Mouse (Mus musculus) kidney, embryonic 15.5 days (tissue): ENCODE measurements around the gene Mas1. TPM values are rescaled to one million over a fixed set of nuclear protein-coding genes. Genes with fewer than 3 reads are reported as not detected.

ENCODE experiments used
- ATAC-seq: fragments of 200-750 bp; cut with Nextera tagmentation; replicated peaks from 2 replicates; pipeline ENCODE4 v1.8.0; 2017; ENCODE audit warnings: moderate TSS enrichment; ENCODE audit not compliant: low FRiP score
- H3K27ac ChIP-seq: fragments of 300-500 bp; sonication (generic); 2 replicates; pipeline ENCODE4 v1.5.1; 2015; ENCODE audit warnings: mild to moderate bottlenecking, inconsistent platforms
- H3K27me3 ChIP-seq: fragments of 300-500 bp; sonication (generic); 2 replicates; pipeline ENCODE4 v1.6.1; 2015; ENCODE audit warnings: inconsistent platforms
- H3K36me3 ChIP-seq: fragments of 300-500 bp; sonication (generic); 2 replicates; pipeline ENCODE4 v1.6.1; 2015; ENCODE audit warnings: inconsistent platforms
- H3K4me1 ChIP-seq: fragments of 300-500 bp; sonication (generic); 2 replicates; pipeline ENCODE4 v1.6.1; 2015; ENCODE audit warnings: inconsistent platforms
- H3K4me2 ChIP-seq: fragments of 300-500 bp; sonication (generic); 2 replicates; pipeline ENCODE4 v1.6.1; 2015; ENCODE audit warnings: moderate library complexity, mild to moderate bottlenecking, inconsistent platforms
- H3K4me3 ChIP-seq: fragments of 300-500 bp; sonication (generic); replicated peaks from 2 replicates; pipeline ENCODE4 v1.5.1; 2015; ENCODE audit warnings: mild to moderate bottlenecking, inconsistent platforms
- H3K9ac ChIP-seq: fragments of 300-500 bp; sonication (generic); 2 replicates; pipeline ENCODE4 v1.6.1; 2015; ENCODE audit warnings: mild to moderate bottlenecking, inconsistent platforms
- H3K9me3 ChIP-seq: fragments of 300-500 bp; sonication (generic); replicated peaks from 2 replicates; pipeline ENCODE4 v1.6.1; 2016; ENCODE audit warnings: inconsistent platforms
- WGBS: fragments of 180-500 bp; shearing (Covaris S2); methylation state at CpG from one replicate; pipeline ENCODE4 v1.1.7; 2015; ENCODE audit warnings: mixed read lengths; 5-methylcytosine and 5-hydroxymethylcytosine counted together
- polyA plus RNA-seq: library from polyadenylated mRNA; unstranded; fragments of >200 nt; fragmentation: Nextera tagmentation; extraction: Ambion mirVana; gene quantifications from 2 replicates; pipeline ENCODE4 v1.2.1, GENCODE M21; 2015

Mas1 gene
- polyA plus RNA-seq, 1 experiment from 2014 or later, result 0.77 TPM

DNA sequence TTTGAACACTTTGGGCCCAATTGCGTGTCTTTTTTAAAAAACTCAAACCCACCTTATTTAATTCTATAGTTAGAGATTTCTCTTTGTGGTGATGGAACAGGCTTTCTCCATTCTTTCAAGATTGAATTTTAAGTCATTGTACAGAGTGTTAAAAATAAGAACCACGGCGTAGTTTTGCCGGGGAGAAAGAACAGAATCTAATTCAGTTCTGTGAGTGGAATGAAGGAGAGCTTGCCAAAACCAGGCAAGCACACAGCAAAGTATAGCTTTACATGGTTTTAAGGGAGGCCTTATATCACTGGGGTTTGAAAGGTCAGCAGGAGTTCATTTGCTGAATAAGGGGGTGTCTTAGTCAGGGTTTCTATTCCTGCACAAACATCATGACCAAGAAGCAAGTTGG, 23.4 kb downstream of the Mas1 start:
- ATAC-seq, result no peak
- H3K4me1 ChIP-seq, result peaks cover 16% of the 10 kb centered on the region
- H3K9ac ChIP-seq, result no peak overlapping the region
- H3K4me3 ChIP-seq, result no peak overlapping the region
- no peak overlapping the region for H3K27ac ChIP-seq
- no peaks in the 10 kb centered on the region for H3K9me3 ChIP-seq
- WGBS, result 81% methylated on average over 4 of the region's 4 CpGs
- H3K27me3 ChIP-seq, result no peaks in the 10 kb centered on the region
- no peak overlapping the region for H3K4me2 ChIP-seq
- H3K36me3 ChIP-seq, result no peaks in the 10 kb centered on the region

DNA sequence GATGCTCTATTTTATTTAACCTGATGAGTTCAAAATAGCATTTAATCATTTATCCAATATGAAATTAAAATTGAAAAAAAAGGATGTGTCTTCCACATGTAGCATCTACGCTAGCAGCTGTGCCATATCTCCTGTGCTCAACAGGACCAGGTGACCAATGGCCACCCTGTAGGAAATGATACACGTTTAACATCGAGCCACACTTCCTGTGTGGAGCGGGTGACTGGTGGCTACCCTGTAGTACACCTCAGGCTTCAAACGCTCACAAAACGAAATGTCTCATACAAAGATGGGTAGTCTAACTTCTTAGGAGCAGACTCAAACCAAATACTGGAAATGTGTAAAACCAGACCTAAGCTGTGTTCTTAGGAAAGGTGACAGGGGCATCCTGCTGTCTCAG, 24.1 kb downstream of the Mas1 start:
- Histone ChIP-seq H3K4me1 (peaks cover 16% of the 10 kb centered on the region), H3K36me3 (no peaks in the 10 kb centered on the region), H3K9ac (no peak overlapping the region), H3K9me3 (no peaks in the 10 kb centered on the region), H3K4me2 (no peak overlapping the region), H3K27me3 (no peaks in the 10 kb centered on the region), H3K4me3 (no peak overlapping the region), H3K27ac (no peak overlapping the region)
- 63% methylated on average over 6 of the region's 6 CpGs for WGBS
- no peak for ATAC-seq

- no peak overlapping the region for H3K4me3 ChIP-seq
- WGBS, result 74% methylated on average over 10 of the region's 10 CpGs
Observed at GRCm38 (mm10) chr17:12839475-12840267, 28.3 kb downstream of the Mas1 start.

GRCm38 (mm10) chr17:12835738-12836137, 32.2 kb downstream of the Mas1 start:
- no peak overlapping the region for H3K27ac ChIP-seq
- no peaks in the 10 kb centered on the region; the same call in 1 of the 2 replicates for H3K9me3 ChIP-seq
- no peaks in the 10 kb centered on the region for H3K36me3 ChIP-seq
- 92% methylated on average over 5 of the region's 5 CpGs for whole genome bisulfite sequencing
- no peak overlapping the region for H3K9ac ChIP-seq
- no peak overlapping the region for H3K4me2 ChIP-seq
- no peak overlapping the region for H3K4me3 ChIP-seq
- ATAC-seq, result no peak
- H3K4me1 ChIP-seq, result no peaks in the 10 kb centered on the region
- H3K27me3 ChIP-seq, result no peaks in the 10 kb centered on the region

More at GRCm38 (mm10) chr17:12839475-12840267, 28.3 kb downstream of the Mas1 start:
- ATAC-seq, result no peak
- Histone ChIP-seq H3K4me2 (no peak overlapping the region), H3K4me1 (0 out of 2 replicates have a peak, but pooled peaks cover 5% of the 10 kb centered on the region), H3K27ac (no peak overlapping the region), H3K9me3 (no peaks in the 10 kb centered on the region), H3K27me3 (no peaks in the 10 kb centered on the region), H3K36me3 (no peaks in the 10 kb centered on the region), H3K9ac (no peak overlapping the region)

DNA sequence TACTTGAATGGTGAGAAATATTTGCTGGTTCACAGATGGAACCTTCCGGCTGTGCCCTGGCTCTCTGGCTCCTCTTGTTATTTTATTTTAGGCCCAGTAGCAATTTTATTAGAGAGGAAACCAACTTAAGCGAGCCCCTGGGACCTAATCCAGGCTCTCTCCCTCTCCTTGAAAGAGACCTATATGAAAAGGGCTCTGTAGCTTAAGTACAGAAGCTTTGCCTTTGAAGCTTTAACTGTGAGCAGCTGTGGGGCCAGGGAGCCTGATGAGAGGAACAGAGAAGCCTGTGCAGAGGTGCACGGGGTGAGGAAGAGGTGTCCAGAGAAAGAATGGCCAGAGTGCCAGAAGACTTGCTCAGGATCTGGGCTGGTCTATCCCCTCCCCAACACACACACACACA, 33.1 kb downstream of the Mas1 start:
- WGBS, result 54% methylated on average over 3 of the region's 3 CpGs
- Histone ChIP-seq H3K4me1 (no peaks in the 10 kb centered on the region), H3K4me3 (no peak overlapping the region), H3K4me2 (no peak overlapping the region), H3K27me3 (no peaks in the 10 kb centered on the region), H3K27ac (peak overlapping the region; percentile 71), H3K9ac (no peak overlapping the region), H3K9me3 (no peaks in the 10 kb centered on the region; the same call in 1 of the 2 replicates), H3K36me3 (no peaks in the 10 kb centered on the region)
- ATAC-seq, result no peak

GRCm38 (mm10) chr17:12834317-12834716, 33.6 kb downstream of the Mas1 start:
- 64% methylated on average over 3 of the region's 3 CpGs for WGBS
- Histone ChIP-seq H3K27me3 (no peaks in the 10 kb centered on the region), H3K27ac (0 out of 2 replicates have a peak overlapping the region, but pooled peaks have one; percentile 71), H3K4me2 (no peak overlapping the region), H3K4me3 (no peak overlapping the region), H3K9ac (no peak overlapping the region), H3K36me3 (no peaks in the 10 kb centered on the region), H3K4me1 (no peaks in the 10 kb centered on the region), H3K9me3 (no peaks in the 10 kb centered on the region; the same call in 1 of the 2 replicates)
- peak; percentile 85 for ATAC-seq

DNA sequence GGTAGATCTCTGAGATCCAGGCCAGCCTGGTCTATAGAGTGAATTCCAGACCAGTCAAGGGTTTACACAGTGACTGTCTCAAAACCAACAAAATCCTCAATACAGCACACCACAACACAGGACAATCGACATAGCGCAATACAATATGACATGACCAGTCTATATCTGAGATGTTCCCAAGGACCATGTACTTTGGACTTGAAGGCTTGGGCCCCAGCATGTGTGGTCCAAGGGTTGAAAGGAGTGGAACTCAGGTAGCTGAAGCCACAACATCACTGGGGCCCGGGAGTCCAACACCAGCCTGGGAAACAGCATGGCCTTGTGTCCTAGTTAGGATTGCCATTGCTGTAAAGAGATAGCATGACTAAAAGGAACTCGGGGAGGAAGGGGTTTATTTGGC, 35.3 kb downstream of the Mas1 start:
- no peaks in the 10 kb centered on the region; the same call in 1 of the 2 replicates for H3K9me3 ChIP-seq
- no peak overlapping the region for H3K4me3 ChIP-seq
- H3K27me3 ChIP-seq, result no peaks in the 10 kb centered on the region
- H3K4me2 ChIP-seq, result no peak overlapping the region
- ATAC-seq, result no peak
- WGBS, result 95% methylated on average over 4 of the region's 4 CpGs
- no peak overlapping the region for H3K9ac ChIP-seq
- H3K27ac ChIP-seq, result no peak overlapping the region
- H3K4me1 ChIP-seq, result no peaks in the 10 kb centered on the region
- H3K36me3 ChIP-seq, result no peaks in the 10 kb centered on the region

DNA sequence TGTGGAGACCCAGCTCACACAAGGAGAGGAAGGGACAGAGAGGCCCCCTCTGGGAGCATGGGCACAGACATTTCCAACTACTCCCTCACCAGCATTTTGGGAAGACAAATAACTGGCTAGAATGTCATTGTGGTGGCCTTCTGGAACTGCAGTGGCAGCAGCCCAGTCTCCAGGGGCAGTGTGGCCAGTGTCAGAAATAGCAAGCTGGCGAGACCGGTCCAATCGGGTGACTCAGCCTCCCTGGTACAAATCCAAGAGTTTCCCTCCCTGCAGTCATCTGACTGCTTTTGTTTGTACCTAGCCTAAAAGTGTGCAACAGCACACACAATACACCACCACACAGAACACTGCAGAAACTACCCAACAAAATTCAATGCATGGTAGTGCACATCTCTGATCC, 35.7 kb downstream of the Mas1 start:
- Histone ChIP-seq H3K4me3 (no peak overlapping the region), H3K36me3 (no peaks in the 10 kb centered on the region), H3K4me1 (no peaks in the 10 kb centered on the region), H3K9ac (no peak overlapping the region), H3K27ac (no peak overlapping the region), H3K27me3 (no peaks in the 10 kb centered on the region), H3K9me3 (no peaks in the 10 kb centered on the region; the same call in 1 of the 2 replicates), H3K4me2 (no peak overlapping the region)
- no peak for ATAC-seq
- WGBS, result 96% methylated on average over 3 of the region's 3 CpGs

- no peaks in the 10 kb centered on the region for H3K36me3 ChIP-seq
- no peaks in the 10 kb centered on the region for H3K27me3 ChIP-seq
- H3K9me3 ChIP-seq, result no peaks in the 10 kb centered on the region; the same call in none of the 2 replicates
- no peak overlapping the region for H3K27ac ChIP-seq
- no peak for ATAC-seq
- H3K4me3 ChIP-seq, result no peak overlapping the region
- H3K4me1 ChIP-seq, result no peaks in the 10 kb centered on the region
- 72% methylated on average over 5 of the region's 5 CpGs for WGBS
- H3K9ac ChIP-seq, result no peak overlapping the region
- H3K4me2 ChIP-seq, result no peak overlapping the region
Observed at GRCm38 (mm10) chr17:12830351-12830750, 37.6 kb downstream of the Mas1 start.

- no peaks in the 10 kb centered on the region for H3K4me1 ChIP-seq
- H3K9me3 ChIP-seq, result peaks cover 20% of the 10 kb centered on the region; the same call in 1 of the 2 replicates
- no peak overlapping the region for H3K27ac ChIP-seq
- no peak for ATAC-seq
- H3K9ac ChIP-seq, result no peak overlapping the region
- no peak overlapping the region for H3K4me3 ChIP-seq
- WGBS, result 94% methylated on average over 4 of the region's 4 CpGs
- H3K27me3 ChIP-seq, result no peaks in the 10 kb centered on the region
- no peak overlapping the region for H3K4me2 ChIP-seq
- peaks cover 75% of the 10 kb centered on the region for H3K36me3 ChIP-seq
Observed at GRCm38 (mm10) chr17:12815885-12816284, 52.1 kb downstream of the Mas1 start.

GRCm38 (mm10) chr17:12814502-12814901, 53.4 kb downstream of the Mas1 start:
- H3K27ac ChIP-seq, result no peak overlapping the region
- no peak overlapping the region for H3K4me3 ChIP-seq
- H3K27me3 ChIP-seq, result no peaks in the 10 kb centered on the region
- H3K4me1 ChIP-seq, result peaks cover 7% of the 10 kb centered on the region
- H3K4me2 ChIP-seq, result no peak overlapping the region
- no peak for ATAC-seq
- H3K9ac ChIP-seq, result no peak overlapping the region
- H3K36me3 ChIP-seq, result peaks cover 62% of the 10 kb centered on the region
- 87% methylated on average over 3 of the region's 3 CpGs for WGBS
- H3K9me3 ChIP-seq, result peaks cover 13% of the 10 kb centered on the region; the same call in 1 of the 2 replicates

DNA sequence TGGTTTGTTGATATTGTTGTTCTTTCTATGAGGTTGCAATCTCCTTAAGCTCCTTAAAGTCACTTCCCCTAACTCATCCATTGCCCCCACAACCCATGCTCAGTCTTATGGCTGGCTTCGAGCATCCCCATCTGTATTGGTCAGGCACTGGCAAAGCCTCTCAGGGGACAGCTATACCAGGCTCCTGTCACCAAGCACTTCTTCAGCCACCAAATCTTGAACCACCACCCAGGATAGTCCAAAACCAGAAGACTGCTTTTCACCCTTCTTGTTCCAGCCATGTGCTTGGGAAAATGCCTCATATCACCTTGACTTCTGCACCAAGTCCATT, 57.0 kb downstream of the Mas1 start:
- Histone ChIP-seq H3K4me2 (no peak overlapping the region), H3K4me1 (peaks cover 7% of the 10 kb centered on the region), H3K27ac (no peak overlapping the region), H3K9me3 (0 out of 2 replicates have a peak, but pooled peaks cover 4% of the 10 kb centered on the region), H3K4me3 (no peak overlapping the region), H3K9ac (no peak overlapping the region), H3K27me3 (no peaks in the 10 kb centered on the region), H3K36me3 (peaks cover 26% of the 10 kb centered on the region)
- WGBS, result 93% methylated on average over 1 of the region's 1 CpGs
- peak; percentile 34; the same call in 1 of the 2 replicates for ATAC-seq
